Mouse (Mus musculus): ENCODE results near the gene Rabl2.

- TF ChIP-seq CTCF (IDR thresholded peaks at IDR 0.05; ENCODE audit: extremely low read depth, insufficient read length, insufficient replicate concordance, low read depth, low read length) (no peak), POLR2A (IDR thresholded peaks at IDR 0.05; ENCODE audit: low read depth, low read length) (no peak)
Observed at GRCm38 (mm10) chr15:89585101-89585500, 6.6 kb downstream of the Rabl2 start.
